Mouse (Mus musculus): ENCODE results near the gene Nsfl1c.

DNA sequence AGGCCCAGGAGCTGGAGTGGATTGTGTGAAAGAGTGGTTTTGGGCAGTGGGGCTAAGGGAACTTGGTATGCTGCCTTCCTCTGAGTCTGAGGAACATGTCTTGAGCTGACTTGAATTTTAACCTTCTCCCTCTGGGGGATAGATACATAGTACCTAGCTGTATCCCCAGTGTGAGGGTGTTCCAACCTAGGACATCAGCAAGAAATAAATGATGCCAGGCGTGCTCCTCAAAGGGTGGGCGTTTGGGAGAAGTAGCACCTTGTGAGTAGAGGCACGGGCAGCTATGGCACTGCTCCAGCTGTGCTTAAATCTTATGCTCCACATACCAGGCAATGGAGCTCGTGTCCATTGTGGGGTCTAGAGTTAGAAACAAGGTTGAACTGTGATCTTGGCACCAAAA is 52.6 kb downstream of the Nsfl1c start:
- TF ChIP-seq POLR2A (IDR thresholded peaks at IDR 0.05; ENCODE audit: insufficient read depth, low read depth, low read length), result no peak
- no peak for TF ChIP-seq CTCF (IDR thresholded peaks at IDR 0.05)
- no peak for TF ChIP-seq EP300 (IDR thresholded peaks at IDR 0.05; ENCODE audit: insufficient read depth, low read depth, low read length)

Measured in heart, adult 2 months (tissue).